Mouse (Mus musculus): ENCODE data around the gene Zfp575.

DNA sequence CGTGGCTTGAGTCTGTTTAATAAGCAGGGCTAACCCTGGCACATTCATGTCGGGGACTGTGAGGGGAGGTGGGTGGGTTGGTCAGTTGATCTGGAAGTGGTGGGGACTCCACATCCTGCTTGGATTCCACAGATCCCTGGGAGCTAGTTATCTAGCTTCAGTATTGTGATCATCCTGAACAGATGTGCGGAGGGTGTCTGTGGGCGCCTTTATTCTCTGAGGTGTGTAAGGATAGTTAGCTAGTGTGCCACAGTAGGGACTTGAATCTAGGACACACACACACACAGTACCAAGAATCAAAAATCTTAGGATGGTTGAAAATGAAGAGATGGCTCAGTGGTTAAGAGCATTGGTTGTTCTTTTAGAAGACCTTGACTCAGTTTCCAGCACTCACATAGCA lies 18.9 kb downstream of the Zfp575 start:
- TF ChIP-seq POLR2A (IDR thresholded peaks at IDR 0.05; ENCODE audit: borderline replicate concordance, extremely low read depth, low read depth, low read length) (no peak), CTCF (IDR thresholded peaks at IDR 0.05; ENCODE audit: insufficient read depth, low read length) (no peak)

Measured in lung, adult 2 months (tissue).